Mouse (Mus musculus): ENCODE results near the gene Eno3.

- no peak for TF ChIP-seq CTCF (conservative IDR thresholded peaks at IDR 0.05; ENCODE audit: low read length)
- TF ChIP-seq NANOG (IDR thresholded peaks at IDR 0.05; ENCODE audit: borderline replicate concordance, low read length), result no peak
- no peak for TF ChIP-seq POU5F1 (IDR thresholded peaks at IDR 0.05; ENCODE audit: borderline replicate concordance, low read length)
Observed at GRCm38 (mm10) chr11:70615074-70615473, 41.9 kb upstream of the Eno3 start.

Measured in E14TG2a.4 (cell line).